Mouse (Mus musculus) small intestine, adult 2 months (tissue): ENCODE measurements around the gene Rab1b. TPM values are rescaled to one million over a fixed set of nuclear protein-coding genes. Genes with fewer than 3 reads are reported as not detected.
"Not testable (repeated sequence)": the region's sequence is repeated elsewhere in the genome, so short reads cannot be mapped to it uniquely, and the experiment has no call there.

Source experiments
- H3K27ac ChIP-seq: fragments of 200-500 bp; 2 replicates; pipeline ENCODE4 v1.5.1; 2012; ENCODE audit warnings: low read depth, low read length, control low read depth, inconsistent platforms; ENCODE audit not compliant: insufficient read depth
- H3K27me3 ChIP-seq: fragments of 200-500 bp; 2 replicates; pipeline ENCODE4 v1.6.1; 2012; ENCODE audit warnings: mild to moderate bottlenecking, moderate library complexity, low read length, inconsistent platforms; ENCODE audit not compliant: control insufficient read depth, insufficient read depth
- H3K36me3 ChIP-seq: fragments of 200-500 bp; 2 replicates; pipeline ENCODE4 v1.6.1; 2012; ENCODE audit warnings: mild to moderate bottlenecking, low read length, control low read depth, inconsistent platforms; ENCODE audit not compliant: control insufficient read depth, insufficient read depth
- H3K4me1 ChIP-seq: fragments of 200-500 bp; 2 replicates; pipeline ENCODE4 v1.6.1; 2012; ENCODE audit warnings: low read length, inconsistent platforms, mixed read lengths; ENCODE audit not compliant: control insufficient read depth, insufficient read depth, insufficient read length
- H3K4me3 ChIP-seq: fragments of 200-500 bp; 2 replicates; pipeline ENCODE4 v1.5.1; 2012; ENCODE audit warnings: low read depth, mild to moderate bottlenecking, control low read depth, inconsistent platforms, low read length, moderate library complexity
- CTCF ChIP-seq: fragments of 200-500 bp; IDR thresholded peaks from 2 replicates; pipeline ENCODE4 v1.5.1; 2012; ENCODE audit warnings: low read depth, mild to moderate bottlenecking, control low read depth, inconsistent platforms, low read length, moderate library complexity, mixed read lengths; ENCODE audit not compliant: insufficient replicate concordance, insufficient read length; ENCODE audit errors: extremely low read depth
- POLR2A ChIP-seq: fragments of 200-500 bp; IDR thresholded peaks from 2 replicates; pipeline ENCODE4 v1.6.1; 2012; ENCODE audit warnings: low read depth, mild to moderate bottlenecking, control low read depth, inconsistent platforms, low read length, moderate library complexity
- WGBS: fragments of 180-500 bp; shearing (Covaris S2); methylation state at CpG from one replicate; pipeline ENCODE4 v1.1.7; 2018; 5-methylcytosine and 5-hydroxymethylcytosine counted together
- polyA plus RNA-seq: library from polyadenylated mRNA; depleted of rRNA; stranded (reverse); fragments of >200 nt; gene quantifications from 2 replicates; pipeline ENCODE4 v1.2.3, GENCODE M21; 2012; rRNA removed

Gene Rab1b
- polyA plus RNA-seq, result 139 and 243 TPM in 2 replicates

DNA sequence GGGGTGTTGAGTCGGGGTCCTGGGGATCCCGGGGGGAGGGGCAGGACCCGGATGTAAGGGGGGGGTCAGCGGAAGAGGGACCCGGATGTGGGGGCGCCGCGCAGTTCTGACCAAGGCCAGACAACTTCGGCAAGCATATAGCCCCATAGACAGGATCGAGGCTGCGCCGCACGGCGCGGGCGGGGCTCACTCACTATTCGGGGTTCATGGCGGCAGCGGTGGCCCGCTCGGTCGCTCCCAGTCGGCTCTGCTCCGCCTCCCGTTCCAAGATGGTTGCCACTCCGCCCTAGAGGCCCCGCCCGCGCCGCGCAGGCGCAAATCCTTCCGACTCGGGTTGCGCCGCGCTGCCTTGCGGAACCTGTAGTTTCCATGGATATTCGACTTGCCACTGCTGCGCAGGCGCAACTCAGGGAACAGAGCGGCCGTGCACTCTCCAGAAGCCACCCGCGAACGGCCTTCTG lies at the start of gene Rab1b:
Gene Rab1b, minus strand, starts transcription at position 342 of the 461 bp plus-strand sequence.
- Histone ChIP-seq H3K36me3 (peaks cover 31% of the 10 kb centered on the region), H3K27me3 (no peaks in the 10 kb centered on the region), H3K4me3 (peak within 1 kb of the TSS; percentile 85), H3K27ac (peak within 1 kb of the TSS; percentile 88), H3K4me1 (no peaks in the 10 kb centered on the region)
- under 1% methylated on average over 46 of the region's 46 CpGs for WGBS
- TF ChIP-seq POLR2A (peak; percentile 70; the same call in 1 of the 2 replicates), CTCF (no peak)

DNA sequence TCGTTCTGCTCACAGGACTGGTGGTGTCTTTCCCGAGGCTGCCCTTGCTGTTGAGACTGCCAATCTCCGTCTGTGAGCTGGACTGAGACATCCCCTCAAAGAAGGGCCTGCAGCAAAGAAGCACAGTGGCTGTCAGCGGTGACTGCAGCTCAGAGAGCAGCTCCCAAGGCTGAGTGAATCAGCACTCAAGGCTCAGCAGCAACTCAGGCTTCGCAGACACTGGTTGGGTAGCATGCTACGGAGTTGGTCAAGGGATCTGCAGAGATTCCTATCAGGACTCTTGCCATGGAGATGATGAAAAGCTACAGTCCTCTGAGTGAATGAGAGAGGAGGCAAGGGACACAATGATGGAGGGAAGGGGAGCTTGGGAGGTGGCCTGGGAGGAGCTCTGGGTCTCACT lies 45.4 kb upstream of the Rab1b start:
- Histone ChIP-seq H3K4me3 (no peak overlapping the region), H3K4me1 (no peaks in the 10 kb centered on the region), H3K36me3 (peaks cover 2% of the 10 kb centered on the region; the same call in 1 of the 2 replicates), H3K27me3 (no peaks in the 10 kb centered on the region), H3K27ac (no peak overlapping the region)
- TF ChIP-seq POLR2A (no peak), CTCF (no peak)
- WGBS, result 97% methylated on average over 6 of the region's 6 CpGs

DNA sequence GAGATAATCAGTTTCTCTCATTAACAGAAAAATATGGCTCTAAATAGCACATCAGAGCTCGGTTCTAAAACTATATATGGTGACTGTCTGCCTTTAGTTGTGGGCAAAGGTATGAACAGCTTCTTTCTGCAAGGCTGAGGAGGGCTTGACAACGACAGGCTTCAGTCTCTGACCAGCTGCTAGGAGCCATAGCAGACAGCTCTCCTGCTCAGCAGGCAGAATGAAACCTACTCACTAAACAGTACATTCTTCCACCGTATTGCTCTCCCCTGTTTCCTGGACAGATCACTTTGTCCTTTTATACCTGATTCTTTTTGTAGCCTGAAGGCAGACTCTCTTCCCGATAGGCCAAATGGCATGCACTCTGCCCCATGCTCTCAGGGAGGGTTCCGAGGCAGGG lies 44.9 kb upstream of the Rab1b start:
- no peak overlapping the region for H3K27ac ChIP-seq
- H3K4me1 ChIP-seq, result no peaks in the 10 kb centered on the region
- WGBS, result 91% methylated on average over 5 of the region's 5 CpGs
- TF ChIP-seq CTCF (no peak), POLR2A (no peak)
- H3K4me3 ChIP-seq, result no peak overlapping the region
- peaks cover 2% of the 10 kb centered on the region; the same call in 1 of the 2 replicates for H3K36me3 ChIP-seq
- H3K27me3 ChIP-seq, result no peaks in the 10 kb centered on the region

DNA sequence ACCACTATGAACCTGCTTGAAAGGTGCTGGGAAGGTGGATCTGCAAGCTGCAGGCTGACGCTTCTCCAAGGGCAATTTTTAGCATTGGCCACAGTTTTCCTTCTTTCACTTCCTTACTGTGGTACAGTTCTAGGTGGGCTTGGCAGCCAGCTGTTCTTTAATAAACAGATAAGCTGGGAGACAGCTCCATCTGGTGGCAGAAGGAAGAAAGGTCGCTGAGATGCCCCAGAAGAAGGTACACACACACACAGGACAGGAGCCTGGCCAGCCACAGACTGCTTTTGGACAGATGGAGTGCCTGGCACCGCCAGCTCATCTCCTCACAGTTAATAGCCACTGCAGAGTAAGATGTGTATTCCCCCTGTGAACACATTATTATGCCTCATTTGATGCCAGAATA lies 44.5 kb upstream of the Rab1b start:
- TF ChIP-seq CTCF, result peak; percentile 59; the same call in 1 of the 2 replicates
- no peak for TF ChIP-seq POLR2A

DNA sequence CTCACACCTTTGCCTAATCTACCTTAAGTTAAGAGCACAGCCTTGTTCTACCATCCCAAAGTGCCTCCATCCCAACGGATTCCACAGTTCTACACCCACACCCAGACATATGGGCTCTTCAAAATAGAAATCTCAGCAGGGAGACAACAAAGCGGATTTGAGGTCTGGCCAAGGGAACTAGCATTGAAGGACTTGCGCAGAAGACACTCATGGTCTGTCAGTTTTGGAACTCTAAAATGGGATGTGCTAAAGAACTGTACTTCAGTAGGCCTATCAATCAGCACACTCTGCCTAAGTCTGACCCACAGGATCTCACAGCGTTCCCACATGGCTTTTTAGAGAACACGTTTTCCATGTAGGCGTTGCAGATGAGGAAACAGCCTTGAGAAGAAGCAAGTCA lies 43.5 kb upstream of the Rab1b start:
- no peaks in the 10 kb centered on the region for H3K36me3 ChIP-seq
- WGBS, result 94% methylated on average over 6 of the region's 6 CpGs
- no peaks in the 10 kb centered on the region for H3K27me3 ChIP-seq
- no peak overlapping the region for H3K4me3 ChIP-seq
- no peaks in the 10 kb centered on the region for H3K4me1 ChIP-seq
- H3K27ac ChIP-seq, result no peak overlapping the region
- no peak for TF ChIP-seq POLR2A
- TF ChIP-seq CTCF, result no peak

More for the DNA sequence above, 44.5 kb upstream of the Rab1b start:
- no peak overlapping the region for H3K4me3 ChIP-seq
- peaks cover 2% of the 10 kb centered on the region; the same call in 1 of the 2 replicates for H3K36me3 ChIP-seq
- H3K4me1 ChIP-seq, result no peaks in the 10 kb centered on the region
- H3K27ac ChIP-seq, result no peak overlapping the region
- no peaks in the 10 kb centered on the region for H3K27me3 ChIP-seq
- WGBS, result 32% methylated on average over 3 of the region's 3 CpGs

DNA sequence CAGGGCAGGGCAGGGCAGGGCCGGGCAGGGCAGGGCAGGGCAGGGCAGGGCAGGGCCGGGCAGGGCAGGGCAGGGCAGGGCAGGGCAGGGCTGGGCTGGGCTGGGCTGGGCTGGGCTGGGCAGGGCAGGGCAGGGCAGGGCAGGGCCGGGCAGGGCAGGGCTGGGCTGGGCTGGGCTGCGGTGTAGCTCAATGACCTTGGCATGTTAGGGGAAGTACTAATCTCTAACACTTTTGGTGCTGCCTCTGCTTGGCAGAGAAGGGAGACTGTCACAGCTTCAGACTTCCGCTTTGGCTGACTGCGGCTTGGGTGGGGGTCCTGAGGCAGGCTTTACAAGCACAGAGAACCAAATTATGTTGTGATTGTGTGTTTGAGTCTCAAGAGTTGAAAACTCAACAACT lies 42.2 kb upstream of the Rab1b start:
- not testable (repeated sequence) for H3K27me3 ChIP-seq, H3K27ac ChIP-seq, H3K4me1 ChIP-seq, H3K36me3 ChIP-seq, H3K4me3 ChIP-seq
- WGBS, result 69% methylated on average over 6 of the region's 6 CpGs

DNA sequence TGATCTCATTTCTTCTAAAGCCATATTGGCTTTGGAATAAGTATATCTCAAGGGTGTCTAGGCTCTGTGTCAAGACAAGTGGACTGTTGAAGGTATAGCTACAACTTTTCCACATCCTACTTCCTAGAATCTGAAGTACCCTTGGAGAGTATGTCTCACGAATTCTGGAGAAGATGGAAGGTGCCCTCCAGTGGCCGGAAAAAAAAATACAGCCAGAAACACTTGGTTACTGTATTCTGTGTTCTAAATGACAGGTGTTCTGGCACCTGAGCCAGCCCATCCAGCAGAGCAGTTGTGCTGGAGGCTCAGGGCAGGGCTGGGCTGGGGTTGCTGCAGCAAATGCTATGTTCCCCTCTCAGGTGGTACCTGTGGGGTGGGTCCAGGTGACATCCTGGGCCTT lies 32.8 kb upstream of the Rab1b start:
- no peak for TF ChIP-seq CTCF
- no peak for TF ChIP-seq POLR2A
- Histone ChIP-seq H3K36me3 (peaks cover 2% of the 10 kb centered on the region; the same call in 1 of the 2 replicates), H3K4me1 (no peaks in the 10 kb centered on the region), H3K27me3 (no peaks in the 10 kb centered on the region), H3K27ac (no peak overlapping the region), H3K4me3 (no peak overlapping the region)
- 0% methylated on average over 2 of the region's 2 CpGs for WGBS
